21 mouse cellular contexts compared by ENCODE assay signal in the genomic region with DNA sequence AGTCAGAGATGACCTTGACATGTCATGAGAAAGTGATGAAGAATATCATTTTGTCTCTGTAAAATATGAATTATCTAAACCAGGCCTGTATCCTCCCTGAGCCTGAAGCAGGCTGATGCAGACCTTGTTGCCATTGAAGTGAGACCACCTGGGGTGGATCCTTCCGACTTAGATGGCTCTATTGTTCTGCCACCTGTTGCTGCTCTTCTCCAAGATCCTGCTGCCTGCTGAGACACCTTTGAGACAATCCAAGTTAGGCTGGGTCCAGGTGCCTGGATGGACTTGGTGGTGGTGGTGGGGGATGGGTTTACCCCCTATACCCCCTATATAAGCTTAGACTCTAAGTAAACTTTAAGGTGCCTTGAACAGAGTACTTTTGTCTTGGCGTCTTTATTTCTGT.
"Had no signal": no experiment of that assay in that cellular context is flagged by ENCODE, and none has a peak within 500 bp of the region (broad histone marks: within the 10 kb centered on the region; RNA-seq: fewer than 3 reads in every experiment).

No protein-coding gene starts in this region.

- H3K27ac ChIP-seq: heart, embryonic 10.5 days; hindbrain, embryonic 13.5 days; hindbrain, embryonic 15.5 days; hindbrain, postnatal 0 days; layer of hippocampus, adult 2 months; left cerebral cortex, adult 2 months; limb, embryonic 10.5 days; limb, embryonic 12.5 days; liver, embryonic 13.5 days had no signal

- H3K9me3 ChIP-seq: heart, embryonic 10.5 days; heart, embryonic 12.5 days; hindbrain, embryonic 13.5 days; hindbrain, embryonic 15.5 days; limb, embryonic 10.5 days; limb, embryonic 12.5 days; liver, embryonic 13.5 days had no signal

- H3K4me1 ChIP-seq: heart, embryonic 10.5 days; heart, embryonic 12.5 days; hindbrain, embryonic 13.5 days; hindbrain, embryonic 15.5 days; limb, embryonic 10.5 days; limb, embryonic 12.5 days; liver, embryonic 13.5 days had no signal

- H3K4me3 ChIP-seq: heart, embryonic 10.5 days; heart, embryonic 12.5 days; hindbrain, embryonic 13.5 days; hindbrain, embryonic 15.5 days; layer of hippocampus, adult 2 months; left cerebral cortex, adult 2 months; limb, embryonic 10.5 days; limb, embryonic 12.5 days; liver, embryonic 13.5 days had no signal

- H3K27me3 ChIP-seq: heart, embryonic 12.5 days; hindbrain, embryonic 13.5 days; hindbrain, embryonic 15.5 days; limb, embryonic 12.5 days; liver, embryonic 13.5 days had no signal

- H3K36me3 ChIP-seq: heart, embryonic 10.5 days; heart, embryonic 12.5 days; hindbrain, embryonic 13.5 days; hindbrain, embryonic 15.5 days; limb, embryonic 10.5 days; limb, embryonic 12.5 days; liver, embryonic 13.5 days had no signal

- H3K9ac ChIP-seq: heart, embryonic 12.5 days; hindbrain, embryonic 13.5 days; hindbrain, embryonic 15.5 days; limb, embryonic 12.5 days; liver, embryonic 13.5 days had no signal

- ATAC-seq: hindbrain, postnatal 0 days; intestine, embryonic 16.5 days had no signal

- DNase-seq: gastrocnemius, postnatal 14 days; gastrocnemius, postnatal 36 days; heart, adult 18-20 months; heart, postnatal 10 days; kidney, adult 11 months; kidney, adult 8-10 months; kidney, postnatal 10 days; kidney, postnatal 25 days; kidney, postnatal 4 days; liver; liver, embryonic 13.5 days had no signal
